Mouse (Mus musculus): ENCODE measurements at regions not wholly inside any gene's neighbourhood (a gene's known extent, or its start where the extent isn't known, plus 50 kb on each side); places are given as distances from the start of the nearest gene placed in this dataset.

DNA sequence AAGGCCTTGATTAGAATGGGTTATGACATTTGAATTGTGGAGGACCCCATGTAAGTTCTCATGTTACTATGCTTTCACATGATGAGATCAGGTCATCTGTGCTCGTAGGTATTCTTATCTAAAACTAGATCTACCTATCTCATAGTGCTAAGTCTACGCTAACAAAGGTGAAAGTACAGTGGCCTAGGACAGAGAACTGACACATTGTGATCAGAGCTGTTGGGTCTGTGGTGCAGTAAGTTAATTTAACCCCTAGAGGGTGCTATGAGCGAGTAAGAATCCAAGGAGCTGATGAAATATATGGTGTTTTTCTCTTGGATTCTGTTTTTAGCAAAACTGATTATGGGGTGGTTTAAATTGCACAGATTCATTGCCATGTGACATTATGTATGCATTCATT is 3638.6 kb downstream of the 9330182O14Rik start:
- TF ChIP-seq CTCF (IDR thresholded peaks at IDR 0.05; ENCODE audit: borderline replicate concordance, insufficient read depth, low read depth, low read length), result no peak; the same call in 1 of the 2 replicates
- no peak for TF ChIP-seq POLR2A (IDR thresholded peaks at IDR 0.05; ENCODE audit: borderline replicate concordance, insufficient read depth, low read length)

Measured in cerebellum, adult 2 months (tissue).